Mouse (Mus musculus) stomach, postnatal 0 days (tissue): ENCODE data around the gene Elovl6. TPM values are rescaled to one million over a fixed set of nuclear protein-coding genes. Genes with fewer than 3 reads are reported as not detected.

Experiments used
- ATAC-seq: fragments of 200-750 bp; cut with Nextera tagmentation; 2 replicates; pipeline ENCODE4 v1.8.0; 2017; ENCODE audit not compliant: low FRiP score, low TSS enrichment
- DNase-seq: peaks from one replicate; pipeline ENCODE4 v3.0.0-alpha.2; 2016; ENCODE audit warnings: low spot score
- H3K27ac ChIP-seq: fragments of 300-500 bp; sonication (generic); replicated peaks from 2 replicates; pipeline ENCODE4 v1.5.1; 2014; ENCODE audit warnings: mild to moderate bottlenecking, control low read depth
- H3K27me3 ChIP-seq: fragments of 300-500 bp; sonication (generic); 2 replicates; pipeline ENCODE4 v1.6.1; 2014; ENCODE audit warnings: low read length; ENCODE audit not compliant: control insufficient read depth, insufficient read depth
- H3K36me3 ChIP-seq: fragments of 300-500 bp; sonication (generic); 2 replicates; pipeline ENCODE4 v1.6.1; 2014; ENCODE audit warnings: low read length, mixed read lengths; ENCODE audit not compliant: control insufficient read depth, insufficient read depth
- H3K4me1 ChIP-seq: fragments of 300-500 bp; sonication (generic); replicated peaks from 2 replicates; pipeline ENCODE4 v1.6.1; 2014; ENCODE audit warnings: antibody characterized with exemption; ENCODE audit not compliant: control insufficient read depth, insufficient read depth
- H3K4me2 ChIP-seq: fragments of 300-500 bp; sonication (generic); replicated peaks from 2 replicates; pipeline ENCODE4 v1.6.1; 2014; ENCODE audit warnings: low read depth, mild to moderate bottlenecking, control low read depth, moderate library complexity
- H3K4me3 ChIP-seq: fragments of 300-500 bp; sonication (generic); 2 replicates; pipeline ENCODE4 v1.5.1; 2014; ENCODE audit warnings: low read depth, low read length, control low read depth
- H3K9ac ChIP-seq: fragments of 300-500 bp; sonication (generic); 2 replicates; pipeline ENCODE4 v1.6.1; 2014; ENCODE audit warnings: mild to moderate bottlenecking, low read length, control low read depth, mixed read lengths
- H3K9me3 ChIP-seq: fragments of 300-500 bp; sonication (generic); 2 replicates; pipeline ENCODE4 v1.6.1; 2016; ENCODE audit warnings: low read length; ENCODE audit not compliant: control insufficient read depth
- CTCF ChIP-seq: IDR thresholded peaks from 2 replicates; pipeline ENCODE4 v1.5.1; 2016; ENCODE audit warnings: antibody characterized with exemption, low read depth, mild to moderate bottlenecking, moderate library complexity
- EP300 ChIP-seq: optimal IDR thresholded peaks from 2 replicates; pipeline ENCODE3; 2016; ENCODE audit warnings: antibody characterized with exemption
- WGBS: fragments of 180-500 bp; shearing (Covaris S2); extraction: QIAGEN DNeasy Blood & Tissue Kit; methylation state at CpG from one replicate; pipeline ENCODE4 v1.1.7; 2014; 5-methylcytosine and 5-hydroxymethylcytosine counted together
- polyA plus RNA-seq: library from polyadenylated mRNA; unstranded; fragments of >200 nt; fragmentation: Nextera tagmentation; extraction: Ambion mirVana; gene quantifications from 2 replicates; pipeline ENCODE4 v1.2.1, GENCODE M21; 2015

Elovl6 gene
- polyA plus RNA-seq, 1 experiment from 2014 or later: 34.2 TPM

- TF ChIP-seq EP300 (no peak), CTCF (no peak)
- Histone ChIP-seq H3K4me1 (peaks cover 8% of the 10 kb centered on the region; the same call in 1 of the 2 replicates), H3K36me3 (no peaks in the 10 kb centered on the region), H3K9me3 (no peaks in the 10 kb centered on the region), H3K4me2 (no peak overlapping the region), H3K9ac (no peak overlapping the region), H3K27ac (0 out of 2 replicates have a peak overlapping the region, but pooled peaks have one; percentile 5), H3K4me3 (no peak overlapping the region), H3K27me3 (no peaks in the 10 kb centered on the region)
- no peak for ATAC-seq
- DNase-seq: no peak
- WGBS: 84% methylated on average over 8 of the region's 8 CpGs
Observed at GRCm38 (mm10) chr3:129570989-129571388, 38.8 kb downstream of the Elovl6 start.

- Histone ChIP-seq H3K4me1 (peaks cover 8% of the 10 kb centered on the region; the same call in 1 of the 2 replicates), H3K9ac (no peak overlapping the region), H3K27me3 (no peaks in the 10 kb centered on the region), H3K4me3 (no peak overlapping the region), H3K27ac (peak overlapping the region; percentile 73), H3K36me3 (no peaks in the 10 kb centered on the region), H3K4me2 (no peak overlapping the region), H3K9me3 (no peaks in the 10 kb centered on the region)
- no peak for TF ChIP-seq EP300
- no peak for TF ChIP-seq CTCF
- DNase-seq (no peak), ATAC-seq (peak; percentile 86)
- WGBS: 69% methylated on average over 5 of the region's 5 CpGs
Observed at GRCm38 (mm10) chr3:129571642-129572041, 39.5 kb downstream of the Elovl6 start.

DNA sequence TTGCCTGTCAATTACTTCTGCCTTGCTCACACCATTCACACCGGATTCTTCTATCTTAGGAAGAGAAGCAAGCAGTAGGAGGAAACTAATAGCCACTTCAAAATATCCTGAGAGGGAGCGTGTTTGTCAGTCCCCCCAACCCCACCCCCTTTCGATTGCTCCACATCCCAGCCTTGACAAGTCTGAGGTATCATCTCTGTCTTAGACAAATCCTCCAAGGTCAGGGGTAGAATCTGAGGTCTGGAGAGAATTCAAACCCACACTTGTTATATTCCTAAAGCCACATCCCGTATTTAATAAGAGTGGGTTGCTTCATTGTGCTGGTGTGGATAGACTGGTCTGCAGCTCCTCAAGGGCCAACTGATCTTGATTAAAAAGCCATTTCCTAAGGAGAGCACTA lies 40.8 kb downstream of the Elovl6 start:
- H3K4me1 ChIP-seq: 0 out of 2 replicates have a peak, but pooled peaks cover 3% of the 10 kb centered on the region
- DNase-seq (no peak), ATAC-seq (no peak)
- no peaks in the 10 kb centered on the region for H3K36me3 ChIP-seq
- no peak overlapping the region for H3K4me2 ChIP-seq
- peak overlapping the region; percentile 18; the same call in 1 of the 2 replicates for H3K27ac ChIP-seq
- H3K9ac ChIP-seq: no peak overlapping the region
- no peaks in the 10 kb centered on the region for H3K9me3 ChIP-seq
- WGBS: 74% methylated on average over 4 of the region's 4 CpGs
- TF ChIP-seq CTCF (no peak), EP300 (no peak)
- no peak overlapping the region for H3K4me3 ChIP-seq
- H3K27me3 ChIP-seq: no peaks in the 10 kb centered on the region

DNA sequence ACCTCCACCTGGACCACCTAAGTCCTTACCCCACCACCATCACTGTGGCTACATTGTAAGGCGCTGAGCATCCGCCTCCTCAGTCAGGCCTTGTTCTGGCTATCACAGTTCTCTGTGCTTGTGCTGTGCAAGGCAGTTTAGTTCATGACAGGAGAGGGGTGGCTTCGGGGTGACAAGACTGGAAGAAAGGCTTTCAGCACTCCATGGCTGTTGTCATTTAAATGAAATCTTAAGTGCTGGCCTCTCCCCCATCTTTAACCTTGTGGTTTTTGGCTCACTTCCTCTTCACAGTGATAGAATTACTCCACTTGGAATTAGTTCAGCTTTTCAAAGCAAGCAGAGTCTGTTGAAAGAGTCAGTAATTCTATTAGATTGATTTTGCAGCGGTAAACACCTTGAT lies 41.5 kb downstream of the Elovl6 start:
- H3K4me3 ChIP-seq: no peak overlapping the region
- ATAC-seq (no peak), DNase-seq (no peak)
- H3K4me1 ChIP-seq: no peaks in the 10 kb centered on the region
- no peak overlapping the region for H3K4me2 ChIP-seq
- H3K27me3 ChIP-seq: no peaks in the 10 kb centered on the region
- no peaks in the 10 kb centered on the region for H3K9me3 ChIP-seq
- TF ChIP-seq EP300 (no peak), CTCF (no peak)
- H3K36me3 ChIP-seq: no peaks in the 10 kb centered on the region
- H3K9ac ChIP-seq: no peak overlapping the region
- no peak overlapping the region; the same call in 1 of the 2 replicates for H3K27ac ChIP-seq
- 85% methylated on average over 4 of the region's 4 CpGs for WGBS

DNA sequence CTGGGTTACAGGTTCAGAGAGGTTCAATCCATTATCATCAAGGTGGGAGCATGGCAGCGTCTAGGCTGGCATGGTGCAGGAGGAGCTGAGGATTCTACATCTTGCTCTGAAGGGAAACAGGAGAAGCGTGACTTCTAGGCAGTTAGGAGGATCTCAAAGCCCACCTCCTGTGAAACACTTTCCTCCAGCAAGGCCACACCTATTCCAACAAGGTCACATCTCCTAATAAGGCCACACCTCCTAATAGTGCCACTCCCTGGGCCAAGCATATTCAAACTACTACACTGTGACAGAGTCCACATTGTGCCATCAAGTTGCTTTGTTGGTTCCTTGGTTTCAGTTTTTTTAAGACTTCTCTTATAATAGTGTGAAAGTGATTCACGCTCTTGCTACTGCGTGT lies 42.9 kb downstream of the Elovl6 start:
- Histone ChIP-seq H3K4me2 (no peak overlapping the region), H3K9ac (no peak overlapping the region), H3K4me3 (no peak overlapping the region), H3K27ac (no peak overlapping the region), H3K36me3 (no peaks in the 10 kb centered on the region), H3K4me1 (no peaks in the 10 kb centered on the region), H3K27me3 (no peaks in the 10 kb centered on the region), H3K9me3 (no peaks in the 10 kb centered on the region)
- 87% methylated on average over 4 of the region's 4 CpGs for WGBS
- TF ChIP-seq EP300: no peak
- no peak for TF ChIP-seq CTCF
- ATAC-seq: no peak
- no peak for DNase-seq

GRCm38 (mm10) chr3:129576522-129576921 lies 44.4 kb downstream of the Elovl6 start:
- WGBS: 89% methylated on average over 6 of the region's 6 CpGs

More at GRCm38 (mm10) chr3:129576522-129576921, 44.4 kb downstream of the Elovl6 start:
- Histone ChIP-seq H3K36me3 (no peaks in the 10 kb centered on the region), H3K4me3 (no peak overlapping the region), H3K9ac (no peak overlapping the region), H3K27ac (no peak overlapping the region), H3K4me1 (no peaks in the 10 kb centered on the region), H3K27me3 (no peaks in the 10 kb centered on the region), H3K4me2 (no peak overlapping the region), H3K9me3 (no peaks in the 10 kb centered on the region)
- ATAC-seq (no peak), DNase-seq (no peak)
- TF ChIP-seq EP300 (no peak), CTCF (no peak)
